Comparison of ENCODE assay signal across 8 mouse cellular contexts in the genomic region with DNA sequence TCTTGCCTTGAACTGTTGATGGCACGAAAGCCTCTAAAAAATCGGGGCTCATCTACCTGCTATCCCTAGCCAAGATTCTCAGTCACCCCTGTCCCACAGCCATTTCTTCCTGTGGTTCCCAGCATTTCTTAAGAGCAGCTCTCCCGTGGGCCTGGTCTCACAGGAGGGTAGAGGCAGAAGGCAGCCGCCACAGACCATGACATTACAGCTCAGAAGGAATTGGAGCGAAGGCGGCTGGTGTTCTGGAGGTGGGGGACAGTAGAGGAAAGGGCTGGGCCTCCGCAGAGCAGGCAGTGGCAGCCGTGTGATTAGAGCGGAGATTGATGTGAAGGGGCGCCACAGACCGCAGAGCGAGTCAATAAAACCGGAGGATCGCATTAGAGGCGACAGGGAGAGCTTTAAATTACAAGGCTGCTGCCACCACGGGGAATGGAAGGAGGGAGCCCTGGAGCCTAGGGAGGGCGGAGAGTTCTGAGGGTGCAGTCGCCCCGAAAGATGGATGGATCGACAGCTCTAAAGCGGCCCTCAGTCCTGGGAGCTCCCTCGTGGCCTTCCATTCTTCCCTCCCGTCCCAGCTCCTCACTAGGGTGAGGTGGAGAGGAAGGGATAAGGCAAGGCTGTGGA. TPM values are rescaled to one million over a fixed set of nuclear protein-coding genes. Genes with fewer than 3 reads are reported as not detected.
DNase-seq lines count a peak whose midpoint lies in the region; ATAC-seq and TF ChIP-seq lines count a peak whose summit lies in the region.

No protein-coding gene starts in this region.

- H3K36me3 ChIP-seq in forebrain, embryonic 12.5 days (replicated peaks) = peaks cover 15% of the 10 kb centered on the region

- peak overlapping the region; percentile 8; the same call in 1 of the 2 replicates for H3K4me3 ChIP-seq in layer of hippocampus, adult 2 months
- peak overlapping the region; percentile 17 for H3K4me3 ChIP-seq in forebrain, embryonic 12.5 days (replicated peaks)

- peaks cover 7% of the 10 kb centered on the region; the same call in 1 of the 2 replicates for H3K27me3 ChIP-seq in forebrain, embryonic 12.5 days

- peak overlapping the region; percentile 28 for H3K4me2 ChIP-seq in forebrain, embryonic 12.5 days

- no peaks in the 10 kb centered on the region for H3K9me3 ChIP-seq in forebrain, embryonic 12.5 days

- TF ChIP-seq CTCF in layer of hippocampus, adult 2 months (conservative IDR thresholded peaks at IDR 0.05) = no peak

- peak; percentile 66 for ATAC-seq in forebrain, embryonic 12.5 days (ENCODE audit: low FRiP score)

- DNase-seq in layer of hippocampus, adult 2 months (ENCODE audit: low spot score in 2 of 2) = no peak
- DNase-seq in layer of hippocampus, adult 9-11 months = no peak
- peak; percentile 42 for DNase-seq in liver
- peak; percentile 51 for DNase-seq in retina, postnatal 1 day
- no peak for DNase-seq in urinary bladder, postnatal 14 days (ENCODE audit: low spot score)
- no peak for DNase-seq in spleen, adult 18-20 months
- no peak for DNase-seq in heart, postnatal 36 days

- intact Hi-C loops in heart, postnatal 36 days (cut with DNase I) = loop anchor here (2.0 to 5.0 kb wide), 2 partner anchors 178 to 236 kb away; no protein-coding TSS in a partner anchor

- H3K27ac ChIP-seq in layer of hippocampus, adult 2 months = peak overlapping the region; percentile 89
- peak overlapping the region; percentile 81 for H3K27ac ChIP-seq in forebrain, embryonic 12.5 days

- peak overlapping the region; percentile 50 for H3K9ac ChIP-seq in forebrain, embryonic 12.5 days

- 5% methylated on average over 23 of the region's 23 CpGs for WGBS in forebrain, embryonic 12.5 days

- peaks cover 48% of the 10 kb centered on the region for H3K4me1 ChIP-seq in forebrain, embryonic 12.5 days

RNA-seq across cellular contexts. Expression of a gene that starts 13.6 kb away (rescaled TPM):
- 10 to 100 TPM; 55.5 to 67.3 TPM for total RNA-seq in layer of hippocampus, adult 2 months (2021)
- 26.3 and 28.1 TPM in 2 replicates for polyA plus RNA-seq in forebrain, embryonic 12.5 days (2016; fragmentation: Nextera tagmentation; extraction: Ambion mirVana)
- 1 to 10 TPM; 3.4 to 3.9 TPM for total RNA-seq in heart, postnatal 36 days (2021)

RNA-seq across cellular contexts. Expression of a gene that starts 16.1 kb away (rescaled TPM):
- total RNA-seq in layer of hippocampus, adult 2 months (2021) = 10 to 100 TPM; 19.3 to 23.7 TPM
- 32.0 and 33.0 TPM in 2 replicates for polyA plus RNA-seq in forebrain, embryonic 12.5 days (2016; fragmentation: Nextera tagmentation; extraction: Ambion mirVana)
- total RNA-seq in heart, postnatal 36 days (2021) = 10 to 100 TPM; 12.6 to 13.0 TPM

RNA-seq across cellular contexts. Expression of a gene that starts 27.9 kb away (rescaled TPM):
- 10 to 100 TPM; 15.4 to 19.3 TPM for total RNA-seq in layer of hippocampus, adult 2 months (2021)
- 10.2 and 11.4 TPM in 2 replicates for polyA plus RNA-seq in forebrain, embryonic 12.5 days (2016; fragmentation: Nextera tagmentation; extraction: Ambion mirVana)
- 1 to 10 TPM; 3.9 to 6.2 TPM for total RNA-seq in heart, postnatal 36 days (2021)

RNA-seq across cellular contexts. Expression of a gene that starts 38.3 kb away (rescaled TPM):
- 100 to 1,000 TPM; 453 to 476 TPM for total RNA-seq in layer of hippocampus, adult 2 months (2021)
- 9.0 and 9.4 TPM in 2 replicates for polyA plus RNA-seq in forebrain, embryonic 12.5 days (2016; fragmentation: Nextera tagmentation; extraction: Ambion mirVana)
- total RNA-seq in heart, postnatal 36 days (2021) = under 1 TPM; 0.14 TPM

Comparison
In these comparisons a context has a peak if more than half of its experiments do, and no peak if none do; other contexts are left out.
1. DNase-seq: peak in liver (single experiment) and retina, postnatal 1 day (single experiment); none in layer of hippocampus, adult 2 months (0 of 2), layer of hippocampus, adult 9-11 months (single experiment), urinary bladder, postnatal 14 days (single experiment), spleen, adult 18-20 months (0 of 2) and heart, postnatal 36 days (0 of 2).
2. RNA of a gene that starts 13.6 kb away (total RNA-seq): 55.5 to 67.3 TPM in layer of hippocampus, adult 2 months; 3.4 to 3.9 TPM in heart, postnatal 36 days; every median in the first group is over 10 times any median in the second.